Mouse (Mus musculus): ENCODE results near the gene Dcaf8.

Gene Dcaf8

GRCm38 (mm10) chr1:172148279-172148954, 533 bp downstream of the Dcaf8 start:
- DNase-seq (ENCODE audit: low spot score) = peak; percentile 35

- DNase-seq (ENCODE audit: low spot score) = peak; percentile 20
These were observed 1.3 kb downstream of the Dcaf8 start for GRCm38 (mm10) chr1:172148955-172149815.

- DNase-seq (ENCODE audit: low spot score) = no peak
These were observed 6.7 kb downstream of the Dcaf8 start for GRCm38 (mm10) chr1:172154536-172154935.

GRCm38 (mm10) chr1:172155518-172155917, 7.6 kb downstream of the Dcaf8 start:
- DNase-seq (ENCODE audit: low spot score) = no peak

- DNase-seq (ENCODE audit: low spot score) = no peak
These were observed 12.1 kb downstream of the Dcaf8 start for GRCm38 (mm10) chr1:172159970-172160369.

- no peak for DNase-seq (ENCODE audit: low spot score)
These were observed 12.6 kb downstream of the Dcaf8 start for GRCm38 (mm10) chr1:172160508-172160907.

GRCm38 (mm10) chr1:172162009-172162408, 14.1 kb downstream of the Dcaf8 start:
- peak; percentile 43 for DNase-seq (ENCODE audit: low spot score)

GRCm38 (mm10) chr1:172162959-172163358, 15.1 kb downstream of the Dcaf8 start:
- no peak for DNase-seq (ENCODE audit: low spot score)

GRCm38 (mm10) chr1:172167911-172168310, 20.0 kb downstream of the Dcaf8 start:
- DNase-seq (ENCODE audit: low spot score) = no peak

GRCm38 (mm10) chr1:172169809-172170208, 21.9 kb downstream of the Dcaf8 start:
- DNase-seq (ENCODE audit: low spot score) = no peak

GRCm38 (mm10) chr1:172172381-172172780, 24.5 kb downstream of the Dcaf8 start:
- no peak for DNase-seq (ENCODE audit: low spot score)

- DNase-seq (ENCODE audit: low spot score) = no peak
These were observed 25.3 kb downstream of the Dcaf8 start for GRCm38 (mm10) chr1:172173181-172173580.

GRCm38 (mm10) chr1:172177791-172178190, 29.9 kb downstream of the Dcaf8 start:
- DNase-seq (ENCODE audit: low spot score) = no peak

- no peak for DNase-seq (ENCODE audit: low spot score)
These were observed 31.2 kb downstream of the Dcaf8 start for GRCm38 (mm10) chr1:172179102-172179501.

GRCm38 (mm10) chr1:172180881-172181280, 33.0 kb downstream of the Dcaf8 start:
- no peak for DNase-seq (ENCODE audit: low spot score)

GRCm38 (mm10) chr1:172181777-172182176, 33.9 kb downstream of the Dcaf8 start:
- no peak for DNase-seq (ENCODE audit: low spot score)

GRCm38 (mm10) chr1:172183056-172183455, 35.2 kb downstream of the Dcaf8 start:
- no peak for DNase-seq (ENCODE audit: low spot score)

GRCm38 (mm10) chr1:172183915-172184314, 36.0 kb downstream of the Dcaf8 start:
- no peak for DNase-seq (ENCODE audit: low spot score)

- DNase-seq (ENCODE audit: low spot score) = no peak
These were observed 38.8 kb downstream of the Dcaf8 start for GRCm38 (mm10) chr1:172186401-172187289.

GRCm38 (mm10) chr1:172188891-172189290, 41.0 kb downstream of the Dcaf8 start:
- peak; percentile 58 for DNase-seq (ENCODE audit: low spot score)

GRCm38 (mm10) chr1:172191578-172191977, 43.7 kb downstream of the Dcaf8 start:
- no peak for DNase-seq (ENCODE audit: low spot score)

GRCm38 (mm10) chr1:172192217-172192616, 44.3 kb downstream of the Dcaf8 start:
- DNase-seq (ENCODE audit: low spot score) = no peak

Measured in embryo, embryonic 10 days (tissue).